Mouse (Mus musculus): Measurements from ENCODE around the gene Sppl3. TPM values are rescaled to one million over a fixed set of nuclear protein-coding genes. Genes with fewer than 3 reads are reported as not detected.
A peak's percentile ranks its signal among the peaks of the same experiment; 100 is the strongest.
"Not testable (repeated sequence)": the region's sequence is repeated elsewhere in the genome, so short reads cannot be mapped to it uniquely, and the experiment has no call there.

Sppl3 gene
- polyA plus RNA-seq, 2 experiments from 2014 or later, result 12.2 to 13.3 TPM

DNA sequence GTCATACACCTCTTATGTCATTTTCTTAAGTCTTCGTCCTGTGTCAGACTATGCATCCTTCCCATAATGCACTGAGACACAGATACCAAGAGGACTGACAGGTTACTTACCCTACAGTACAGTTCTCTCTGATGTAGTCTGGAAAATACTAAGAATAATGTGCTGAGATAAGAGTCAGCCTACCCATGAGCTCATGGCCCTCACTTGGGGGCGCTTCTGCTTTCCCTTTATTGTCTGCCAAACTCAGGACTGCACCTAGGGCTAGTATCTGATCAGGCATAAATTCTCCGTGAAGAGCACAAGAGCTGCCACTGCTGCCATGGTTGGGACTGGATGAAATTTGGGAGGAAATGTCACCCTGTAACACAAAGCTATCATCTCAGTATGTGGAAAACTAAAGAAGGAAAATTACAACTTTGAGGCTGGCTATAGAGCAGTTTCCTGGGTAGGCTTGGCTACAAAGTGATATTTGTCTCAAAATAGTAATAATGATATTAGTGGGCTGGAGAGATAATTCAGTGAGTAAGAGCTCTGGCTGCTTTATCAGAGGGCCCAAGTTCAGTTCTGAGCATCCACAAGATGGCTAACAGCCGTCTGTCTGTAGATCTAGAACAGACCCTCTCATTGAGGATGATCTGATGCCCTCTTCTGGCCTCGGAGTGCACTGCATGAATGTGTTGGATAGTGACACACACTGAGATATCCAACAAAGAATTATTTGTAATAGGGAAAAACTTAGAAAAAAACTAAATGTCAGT is 65.4 kb downstream of the Sppl3 start:
- ATAC-seq, result peak; percentile 59

DNA sequence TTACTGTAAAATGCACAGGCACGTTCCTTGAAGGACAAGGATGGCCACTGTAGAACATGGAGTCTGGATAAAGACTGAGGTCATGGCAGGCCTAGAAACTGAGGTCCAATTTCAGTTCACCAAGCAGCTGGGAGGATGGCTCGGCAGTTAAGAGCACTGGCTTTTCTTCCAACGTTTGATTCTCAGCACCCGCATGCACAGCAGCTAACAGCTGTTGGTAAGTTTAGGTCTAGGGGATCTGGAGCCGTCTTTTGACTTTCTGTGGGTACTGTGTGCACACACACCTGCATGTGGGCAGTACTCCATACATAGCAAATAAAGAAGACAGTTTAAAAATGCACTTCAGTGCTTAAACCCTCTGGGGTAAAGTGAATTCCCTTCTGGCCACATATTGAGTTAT is 70.7 kb downstream of the Sppl3 start:
- no peak for ATAC-seq

DNA sequence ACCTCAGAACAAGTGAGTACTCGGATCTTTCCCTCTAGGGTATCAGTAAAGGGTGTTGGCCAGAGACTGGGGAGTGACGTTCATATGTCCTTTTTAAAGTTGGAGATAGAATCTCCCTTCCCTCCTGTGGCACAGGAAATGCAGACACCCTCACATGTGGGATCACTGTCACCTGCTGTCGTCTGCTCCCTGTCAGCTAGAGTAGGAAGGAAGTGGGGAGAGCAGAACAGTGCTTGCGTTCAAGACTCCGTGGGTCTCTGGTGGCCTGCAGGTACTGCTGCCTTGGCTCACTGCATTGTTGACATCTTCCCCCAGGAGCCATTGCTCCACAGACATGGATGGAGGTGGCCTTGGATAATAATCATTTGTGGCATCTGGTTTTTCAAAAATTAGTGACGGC is 72.6 kb downstream of the Sppl3 start:
- ATAC-seq, result no peak

DNA sequence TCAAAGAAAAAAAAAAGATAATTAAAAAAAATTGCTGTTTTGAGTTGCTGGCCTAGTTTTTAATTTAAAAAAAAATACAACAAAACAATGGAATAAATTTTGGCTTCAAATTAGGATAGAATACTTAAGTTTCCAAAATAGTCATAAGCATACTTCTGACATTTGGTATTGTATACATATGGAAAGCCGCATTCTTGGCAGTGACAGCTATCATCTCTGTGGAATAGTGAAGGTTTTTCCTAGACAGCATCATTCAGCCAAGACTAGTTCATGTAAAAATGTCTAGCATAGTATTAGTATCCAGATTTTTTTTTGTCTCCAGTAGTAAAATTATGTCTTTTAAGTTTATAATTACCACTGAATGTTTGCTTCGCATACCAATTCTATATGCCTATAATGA is 74.7 kb downstream of the Sppl3 start:
- ATAC-seq, result no peak

DNA sequence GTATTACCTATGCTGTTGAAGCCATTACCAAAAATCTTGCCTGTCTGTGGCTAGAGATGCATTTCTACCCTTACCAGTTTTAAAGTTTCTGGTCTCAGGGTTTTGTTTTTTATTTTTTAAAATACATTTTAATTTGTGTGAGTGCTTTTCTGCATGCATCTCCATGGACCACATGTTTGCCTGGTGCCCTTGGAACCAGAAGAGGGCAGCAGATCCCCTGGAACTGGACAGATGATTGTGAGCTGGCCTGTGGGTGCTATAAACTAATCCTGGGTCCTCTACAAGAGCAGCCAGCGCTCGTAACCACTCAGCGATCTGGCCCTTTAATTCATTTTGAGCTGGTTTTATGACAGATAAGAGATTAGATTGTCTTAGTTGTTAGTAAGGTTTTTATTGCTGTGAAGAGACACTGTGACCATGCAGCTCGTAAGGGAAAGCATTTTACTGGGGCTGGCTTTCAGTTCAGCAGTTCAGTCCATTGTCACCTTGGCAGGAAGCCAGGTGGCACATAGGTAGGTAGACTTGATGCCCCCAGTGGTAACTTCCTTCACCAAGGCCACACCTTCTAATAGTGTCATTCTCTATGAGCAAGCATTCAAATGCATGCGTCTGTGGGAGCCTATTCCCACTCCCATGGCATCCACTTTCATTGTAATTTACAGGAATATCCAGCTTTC is 78.8 kb downstream of the Sppl3 start:
- ATAC-seq, result no peak

GRCm38 (mm10) chr5:115091015-115091414 is 80.1 kb downstream of the Sppl3 start:
- no peak for ATAC-seq

- ATAC-seq, result peak; percentile 27
These were observed 80.8 kb downstream of the Sppl3 start for GRCm38 (mm10) chr5:115091776-115092175.

DNA sequence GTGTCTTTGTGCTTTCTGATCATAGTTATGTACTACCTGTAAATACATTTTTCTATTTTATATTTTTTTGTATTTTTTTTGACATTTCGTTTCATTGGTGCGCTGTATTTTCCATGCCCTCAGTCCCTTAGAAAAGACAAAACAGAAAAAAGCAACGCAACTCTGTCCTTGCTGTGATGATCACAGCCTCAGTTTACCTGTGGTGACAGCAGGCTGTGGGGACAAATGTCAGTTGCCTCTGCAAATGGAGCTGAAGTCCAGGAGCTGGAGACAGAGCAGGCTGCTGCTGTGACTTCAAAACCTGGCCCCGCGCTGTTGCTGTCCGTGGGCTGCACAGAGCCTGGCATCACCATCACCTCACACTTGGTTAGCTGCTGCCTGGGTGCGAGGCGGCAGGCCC is 87.3 kb downstream of the Sppl3 start, which contains the start of gene Gm10401:
Gene Gm10401 (minus strand): TSS at position 101 of the 400 bp plus-strand sequence.
- ATAC-seq, result no peak

DNA sequence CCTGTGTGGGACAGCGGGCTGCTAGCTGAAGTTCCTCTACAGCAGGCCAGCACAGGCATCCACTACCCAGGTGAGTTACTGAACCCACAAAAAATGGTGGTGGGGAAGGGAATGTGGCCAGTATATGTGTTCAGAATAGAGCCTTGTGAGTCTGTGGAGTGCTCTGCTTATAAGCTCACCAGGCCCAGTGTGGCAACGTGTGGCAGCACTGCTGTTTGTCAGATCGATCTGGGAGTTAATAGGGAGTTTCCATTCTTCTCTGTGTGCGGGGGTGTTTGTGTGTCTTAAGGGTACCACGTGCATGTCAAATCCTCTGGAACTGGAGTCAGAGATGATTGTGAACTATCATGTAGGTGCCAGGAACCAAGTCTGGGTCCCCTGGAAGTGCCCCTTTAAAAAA is 88.6 kb downstream of the Sppl3 start:
- ATAC-seq, result no peak

GRCm38 (mm10) chr5:115099991-115100390 is 89.1 kb downstream of the Sppl3 start:
- ATAC-seq, result no peak

- no peak for ATAC-seq
These were observed 89.5 kb downstream of the Sppl3 start for GRCm38 (mm10) chr5:115100473-115100872.

DNA sequence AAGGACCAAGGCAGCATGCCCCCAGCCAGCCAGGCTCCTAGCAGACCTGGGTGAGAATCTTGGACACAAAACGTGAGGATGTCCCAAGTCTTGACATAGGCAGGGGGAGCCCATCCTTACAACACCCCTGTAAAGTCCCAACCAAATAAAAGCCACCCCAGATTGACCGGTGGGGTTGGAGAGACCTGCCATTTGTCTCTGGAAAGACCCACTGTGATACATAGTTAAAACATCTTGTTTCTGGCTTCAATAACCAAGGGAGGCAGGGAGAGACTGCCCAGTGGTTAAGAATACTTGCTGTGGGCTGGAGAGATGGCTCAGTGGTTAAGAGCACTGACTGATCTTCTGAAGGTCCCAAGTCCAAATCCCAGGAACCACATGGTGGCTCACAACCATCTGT is 91.3 kb downstream of the Sppl3 start:
- ATAC-seq, result no peak

- not testable (repeated sequence) for ATAC-seq
These were observed 92.3 kb downstream of the Sppl3 start for GRCm38 (mm10) chr5:115103253-115103652.

DNA sequence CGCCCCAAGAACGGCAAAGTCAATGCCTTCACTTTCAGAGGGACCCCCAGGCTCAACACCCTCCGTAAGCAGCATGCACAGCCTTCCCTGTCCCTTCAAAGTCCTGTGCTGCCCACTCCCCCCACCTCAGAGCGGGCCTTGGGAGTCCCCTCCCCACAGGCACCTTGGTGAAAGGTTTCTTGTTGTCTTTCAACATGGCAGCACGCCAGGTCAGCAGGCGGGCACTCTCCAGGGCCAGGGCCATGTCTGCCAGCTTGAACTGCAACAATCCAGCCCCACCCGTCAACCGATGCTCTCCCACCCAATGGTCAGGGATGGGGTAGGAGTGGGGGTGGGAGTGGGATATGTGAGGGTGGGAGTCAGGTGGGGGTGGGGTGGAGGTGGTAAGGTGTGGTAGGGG is 100.2 kb downstream of the Sppl3 start:
- no peak for ATAC-seq

DNA sequence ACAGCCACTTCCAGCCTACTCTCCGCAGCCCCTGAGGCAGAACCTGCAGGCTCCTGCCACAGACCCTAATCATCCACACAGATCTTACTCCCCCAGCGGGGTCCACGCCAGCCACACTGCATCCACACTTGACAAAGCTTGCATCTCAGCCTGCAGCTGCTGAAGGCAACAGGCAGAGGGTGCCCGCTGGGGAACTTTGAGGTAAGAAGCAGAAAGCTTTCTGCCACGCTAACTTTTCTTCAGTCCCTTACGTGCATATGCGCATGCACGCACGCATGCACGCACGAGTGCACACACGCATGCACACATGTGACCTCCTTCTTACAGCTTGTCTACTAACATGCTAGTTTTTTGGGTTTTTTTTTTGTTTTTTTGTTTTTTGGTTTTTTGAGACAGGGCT is 102.3 kb downstream of the Sppl3 start:
- no peak for ATAC-seq

DNA sequence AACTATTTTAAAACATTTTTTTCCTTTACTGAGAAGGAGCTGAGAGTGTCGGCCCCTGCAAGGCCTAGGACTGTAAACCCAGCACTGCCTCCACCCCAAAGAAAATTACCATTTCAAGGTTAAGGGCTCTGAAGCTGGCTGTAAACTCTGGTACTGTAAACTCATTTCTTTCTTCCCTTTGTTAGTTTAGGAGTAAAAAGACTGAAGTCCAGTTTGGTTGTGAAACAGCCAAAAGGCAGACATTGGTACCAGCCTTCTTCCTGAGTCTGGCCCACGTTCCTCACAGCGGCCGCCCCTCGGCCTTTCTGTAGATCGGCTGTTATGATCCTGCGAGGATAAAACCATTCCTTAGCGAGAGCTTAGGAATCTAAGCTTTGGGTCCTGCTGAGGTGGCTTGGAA is 103.6 kb downstream of the Sppl3 start:
- no peak for ATAC-seq

- ATAC-seq, result no peak
These were observed 105.5 kb downstream of the Sppl3 start for GRCm38 (mm10) chr5:115116426-115116825.

DNA sequence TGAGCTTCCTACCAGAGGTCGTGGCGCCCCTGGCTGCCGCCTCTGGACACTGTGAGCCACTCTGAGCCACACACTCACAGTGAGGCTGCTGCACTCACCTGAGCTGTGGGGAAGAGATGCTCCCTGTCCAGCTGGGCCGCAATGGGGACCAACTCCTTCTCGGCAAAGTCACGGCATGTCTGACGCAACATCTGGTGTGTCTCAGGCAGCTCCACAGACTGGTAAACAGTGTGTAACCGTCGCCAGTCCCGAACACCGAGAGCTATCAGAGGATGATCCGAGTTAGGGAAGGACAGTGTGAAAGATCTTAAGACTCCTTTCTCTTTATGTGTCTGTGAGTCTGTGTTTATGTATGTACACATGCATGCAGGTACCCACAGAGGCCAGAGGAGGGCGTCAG is 106.5 kb downstream of the Sppl3 start:
- no peak for ATAC-seq

- peak; percentile 95 for ATAC-seq
These were observed 108.1 kb downstream of the Sppl3 start, which contains the start of gene Acads for GRCm38 (mm10) chr5:115118961-115119570. TSS of gene Acads (minus strand) at chr5:115119346.

DNA sequence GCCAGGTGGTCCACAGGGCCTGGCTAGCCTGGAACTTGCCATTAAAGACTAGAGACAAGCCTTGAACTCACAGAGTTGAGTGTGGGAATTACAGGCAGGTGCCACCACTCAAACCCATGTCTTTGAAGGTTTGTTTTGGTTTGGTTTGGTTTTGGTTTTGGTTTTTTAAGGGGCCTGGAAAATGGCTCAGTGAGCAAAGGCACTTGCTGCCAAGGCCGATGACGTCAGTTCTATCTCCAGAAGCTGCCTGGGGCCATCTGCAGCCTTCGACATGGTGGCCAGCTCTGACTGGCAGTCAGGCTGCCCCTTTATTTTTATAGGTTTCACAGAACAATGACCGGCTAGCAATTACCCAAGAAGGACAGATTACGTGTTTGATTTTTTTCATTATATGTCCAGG is 110.0 kb downstream of the Sppl3 start:
- ATAC-seq, result no peak

DNA sequence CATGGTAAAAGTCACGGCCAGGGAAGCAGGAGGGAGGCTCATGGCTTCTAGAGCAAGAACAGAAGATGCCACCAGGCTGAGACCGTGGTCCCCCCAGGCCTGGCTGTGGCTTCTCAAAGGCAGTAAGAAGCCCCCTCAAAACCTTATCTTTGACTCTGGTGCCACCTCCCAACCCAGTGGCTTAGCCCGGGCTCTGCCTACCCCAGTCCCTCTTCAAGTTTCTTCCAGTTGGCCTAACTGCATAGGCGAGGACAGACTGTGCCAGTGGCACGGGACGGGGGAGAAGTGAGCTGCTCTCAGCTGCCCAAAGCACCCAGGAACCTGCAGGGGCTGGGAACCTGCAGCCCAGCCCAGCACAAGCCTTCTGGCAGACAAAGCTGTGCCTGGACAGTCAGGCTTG is 113.8 kb downstream of the Sppl3 start:
- no peak for ATAC-seq

- peak; percentile 85 for ATAC-seq
These were observed 114.4 kb downstream of the Sppl3 start for GRCm38 (mm10) chr5:115125211-115125871.
